Mouse (Mus musculus) kidney, postnatal 10 days (tissue): Measurements from ENCODE around the gene Colca2.

Source experiments
- DNase-seq: peaks from one replicate; pipeline ENCODE4 v3.0.0; 2021; ENCODE audit warnings: mixed read lengths

Gene Colca2

GRCm38 (mm10) chr9:51278500-51279381 lies at the start of gene Colca2:
Gene Colca2, minus strand, starts transcription at chr9:51278569.
- peak; percentile 92 for DNase-seq

- DNase-seq = no peak
These were observed 49.2 kb upstream of the Colca2 start for GRCm38 (mm10) chr9:51327555-51327903.

- DNase-seq = no peak
These were observed 48.5 kb upstream of the Colca2 start for GRCm38 (mm10) chr9:51326619-51327554.

GRCm38 (mm10) chr9:51324406-51325065 lies 46.2 kb upstream of the Colca2 start:
- DNase-seq = no peak

- DNase-seq = no peak
These were observed 41.7 kb upstream of the Colca2 start for GRCm38 (mm10) chr9:51320096-51320495.

GRCm38 (mm10) chr9:51318246-51318645 lies 39.9 kb upstream of the Colca2 start:
- no peak for DNase-seq

GRCm38 (mm10) chr9:51317322-51317721 lies 39.0 kb upstream of the Colca2 start:
- no peak for DNase-seq

- no peak for DNase-seq
These were observed 37.2 kb upstream of the Colca2 start for GRCm38 (mm10) chr9:51315402-51316063.

GRCm38 (mm10) chr9:51312554-51313317 lies 34.4 kb upstream of the Colca2 start:
- DNase-seq = no peak

GRCm38 (mm10) chr9:51310515-51310914 lies 32.1 kb upstream of the Colca2 start:
- no peak for DNase-seq

- DNase-seq = no peak
These were observed 28.0 kb upstream of the Colca2 start for GRCm38 (mm10) chr9:51306351-51306750.

- DNase-seq = no peak
These were observed 26.8 kb upstream of the Colca2 start for GRCm38 (mm10) chr9:51305146-51305545.

GRCm38 (mm10) chr9:51303980-51304379 lies 25.6 kb upstream of the Colca2 start:
- no peak for DNase-seq

- no peak for DNase-seq
These were observed 15.2 kb upstream of the Colca2 start for GRCm38 (mm10) chr9:51293541-51293940.

- peak; percentile 86 for DNase-seq
These were observed 14.3 kb upstream of the Colca2 start for GRCm38 (mm10) chr9:51292674-51293073.

- DNase-seq = no peak
These were observed 12.6 kb upstream of the Colca2 start for GRCm38 (mm10) chr9:51290980-51291379.

GRCm38 (mm10) chr9:51286079-51286478 lies 7.7 kb upstream of the Colca2 start:
- no peak for DNase-seq

GRCm38 (mm10) chr9:51277834-51278498 lies 403 bp downstream of the Colca2 start:
- no peak for DNase-seq

- no peak for DNase-seq
These were observed 3.7 kb downstream of the Colca2 start for GRCm38 (mm10) chr9:51274678-51275077.

- DNase-seq = no peak
These were observed 4.7 kb downstream of the Colca2 start for GRCm38 (mm10) chr9:51273581-51274154.

GRCm38 (mm10) chr9:51272102-51272501 lies 6.3 kb downstream of the Colca2 start:
- no peak for DNase-seq
